Mouse (Mus musculus) liver, adult 2 months (tissue): ENCODE results near the gene Dnajc3.

Experiments used
- CTCF ChIP-seq: fragments of 200-500 bp; IDR thresholded peaks from 2 replicates; pipeline ENCODE4 v1.5.1; 2011; ENCODE audit warnings: low read depth, low read length, control low read depth
- POLR2A ChIP-seq: fragments of 200-500 bp; IDR thresholded peaks from 2 replicates; pipeline ENCODE4 v1.6.1; 2011; ENCODE audit warnings: low read length, control low read depth; ENCODE audit not compliant: insufficient read depth; ENCODE audit errors: extremely low read depth

DNA sequence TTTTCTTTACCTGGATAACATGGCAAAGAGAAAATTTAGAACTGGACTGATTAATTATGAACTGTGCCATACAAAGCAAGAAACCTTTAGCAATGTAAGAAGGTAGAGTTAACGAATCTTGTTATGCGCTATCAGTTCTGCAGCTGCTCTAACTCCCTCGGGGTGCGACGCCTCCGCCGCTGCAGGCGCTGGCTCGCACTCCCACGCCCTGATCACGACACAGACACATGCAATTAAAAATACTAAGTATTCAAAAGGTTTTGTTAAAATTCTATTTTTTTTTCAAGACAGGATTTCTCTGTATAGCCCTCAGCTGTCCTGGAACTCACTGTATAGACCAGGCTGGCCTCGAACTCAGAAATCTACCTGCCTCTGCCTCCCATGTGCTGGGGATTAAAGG lies 75.8 kb downstream of the Dnajc3 start:
- no peak for TF ChIP-seq POLR2A
- TF ChIP-seq CTCF: no peak
